Mouse (Mus musculus) midbrain, embryonic 15.5 days (tissue): Measurements from ENCODE around the gene Ywhab. TPM values are rescaled to one million over a fixed set of nuclear protein-coding genes. Genes with fewer than 3 reads are reported as not detected.
A peak's percentile ranks its signal among the peaks of the same experiment; 100 is the strongest.

Experiments used
- ATAC-seq: fragments of 200-750 bp; cut with Nextera tagmentation; replicated peaks from 2 replicates; pipeline ENCODE4 v1.8.0; 2017; ENCODE audit warnings: moderate TSS enrichment
- H3K27ac ChIP-seq: fragments of 300-500 bp; sonication (generic); 2 replicates; pipeline ENCODE4 v1.5.1; 2015; ENCODE audit warnings: mild to moderate bottlenecking, inconsistent platforms
- H3K27me3 ChIP-seq: fragments of 300-500 bp; sonication (generic); replicated peaks from 2 replicates; pipeline ENCODE4 v1.6.1; 2015; ENCODE audit warnings: inconsistent platforms
- H3K36me3 ChIP-seq: fragments of 300-500 bp; sonication (generic); replicated peaks from 2 replicates; pipeline ENCODE4 v1.6.1; 2015; ENCODE audit warnings: inconsistent platforms
- H3K4me1 ChIP-seq: fragments of 300-500 bp; sonication (generic); 2 replicates; pipeline ENCODE4 v1.6.1; 2015; ENCODE audit warnings: inconsistent platforms
- H3K4me2 ChIP-seq: fragments of 300-500 bp; sonication (generic); 2 replicates; pipeline ENCODE4 v1.6.1; 2015; ENCODE audit warnings: inconsistent platforms, mild to moderate bottlenecking, moderate library complexity
- H3K4me3 ChIP-seq: fragments of 300-500 bp; sonication (generic); 2 replicates; pipeline ENCODE4 v1.5.1; 2015; ENCODE audit warnings: mild to moderate bottlenecking, inconsistent platforms
- H3K9ac ChIP-seq: fragments of 300-500 bp; sonication (generic); 2 replicates; pipeline ENCODE4 v1.6.1; 2015; ENCODE audit warnings: mild to moderate bottlenecking, inconsistent platforms
- H3K9me3 ChIP-seq: fragments of 300-500 bp; sonication (generic); 2 replicates; pipeline ENCODE4 v1.6.1; 2016; ENCODE audit warnings: inconsistent platforms
- WGBS: fragments of 180-500 bp; shearing (Covaris S2); methylation state at CpG from one replicate; pipeline ENCODE4 v1.1.7; 2015; ENCODE audit warnings: mixed read lengths; 5-methylcytosine and 5-hydroxymethylcytosine counted together
- polyA plus RNA-seq: library from polyadenylated mRNA; unstranded; fragments of >200 nt; fragmentation: Nextera tagmentation; extraction: Ambion mirVana; gene quantifications from 2 replicates; pipeline ENCODE4 v1.2.1, GENCODE M21; 2015

Ywhab gene
- 481 and 500 TPM in 2 replicates for polyA plus RNA-seq

DNA sequence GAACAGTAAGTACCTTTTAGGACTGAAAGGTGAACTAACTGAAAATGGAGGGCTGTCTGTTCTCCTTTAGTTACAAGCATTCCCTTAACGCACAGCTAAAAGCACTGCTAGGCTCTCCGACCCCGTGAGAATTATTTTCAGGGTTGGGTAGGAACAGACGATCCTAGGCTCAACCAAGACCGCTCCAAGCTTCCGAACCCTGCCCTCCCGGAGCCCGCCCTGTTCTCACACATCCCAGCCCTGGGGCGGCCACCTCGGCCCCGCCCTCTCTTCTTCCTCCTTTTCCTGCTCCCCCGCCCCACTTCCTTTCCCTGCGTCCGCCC lies at the start of gene Ywhab:
TSS of gene Ywhab (plus strand) at position 307 of the 323 bp plus-strand sequence.
- H3K36me3 ChIP-seq = no peaks in the 10 kb centered on the region
- no peak for ATAC-seq
- peak within 1 kb of the TSS; percentile 95 for H3K27ac ChIP-seq
- peak within 1 kb of the TSS; percentile 98 for H3K4me3 ChIP-seq
- peaks cover 34% of the 10 kb centered on the region for H3K4me1 ChIP-seq
- peak within 1 kb of the TSS; percentile 98 for H3K9ac ChIP-seq
- no peaks in the 10 kb centered on the region for H3K27me3 ChIP-seq
- under 1% methylated on average over 14 of the region's 14 CpGs for WGBS
- peak within 1 kb of the TSS; percentile 66 for H3K4me2 ChIP-seq
- no peaks in the 10 kb centered on the region for H3K9me3 ChIP-seq

- 88% methylated on average over 15 of the region's 15 CpGs for WGBS
- Histone ChIP-seq H3K9me3 (no peaks in the 10 kb centered on the region), H3K9ac (no peak overlapping the region), H3K36me3 (no peaks in the 10 kb centered on the region), H3K4me1 (no peaks in the 10 kb centered on the region), H3K27me3 (no peaks in the 10 kb centered on the region), H3K27ac (no peak overlapping the region), H3K4me2 (no peak overlapping the region), H3K4me3 (no peak overlapping the region)
- no peak for ATAC-seq
Measured at GRCm38 (mm10) chr2:163946221-163946620, 48.5 kb upstream of the Ywhab start.

DNA sequence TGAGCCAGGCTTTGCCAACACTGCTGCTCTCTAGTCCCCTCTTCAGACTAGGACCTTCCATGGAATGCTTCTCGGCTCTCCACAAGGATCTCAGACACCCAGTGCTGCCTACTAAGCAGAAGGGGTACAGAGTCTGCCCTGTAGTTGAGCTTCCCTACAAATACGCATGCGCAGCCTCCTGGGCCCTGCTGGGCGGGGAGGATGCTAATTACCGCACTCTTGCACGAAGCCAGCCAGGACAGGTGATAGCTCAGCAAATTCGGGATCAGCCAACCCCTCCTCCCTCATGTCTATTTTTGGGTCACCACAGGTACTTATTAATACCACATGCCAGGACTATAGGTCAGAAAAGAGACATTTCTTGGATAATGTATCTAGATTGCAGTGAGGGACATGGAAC lies 46.8 kb upstream of the Ywhab start:
- H3K27ac ChIP-seq = no peak overlapping the region
- H3K4me2 ChIP-seq = no peak overlapping the region
- no peaks in the 10 kb centered on the region for H3K9me3 ChIP-seq
- WGBS = 74% methylated on average over 7 of the region's 7 CpGs
- H3K27me3 ChIP-seq = no peaks in the 10 kb centered on the region
- H3K4me1 ChIP-seq = no peaks in the 10 kb centered on the region
- ATAC-seq = no peak
- H3K4me3 ChIP-seq = no peak overlapping the region
- H3K36me3 ChIP-seq = no peaks in the 10 kb centered on the region
- no peak overlapping the region for H3K9ac ChIP-seq

DNA sequence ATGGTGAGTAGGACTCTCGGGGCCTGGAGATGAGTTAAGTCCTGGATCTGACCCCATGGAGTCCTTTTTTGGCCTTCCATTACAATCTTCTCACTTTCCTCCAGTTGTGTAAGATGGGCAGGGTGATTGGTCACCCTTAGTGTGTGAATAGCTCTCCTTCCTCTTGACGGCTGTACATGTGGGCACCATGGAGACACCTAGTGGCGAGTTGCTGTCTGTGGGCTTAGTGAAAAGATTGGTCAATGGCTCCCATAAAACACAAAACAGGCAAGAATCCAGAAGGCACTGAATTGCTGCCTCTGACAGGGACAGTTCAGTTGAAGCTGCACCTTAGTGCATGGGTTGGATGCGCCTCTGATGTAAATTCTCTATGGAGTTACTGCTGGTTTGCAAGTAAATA lies 43.0 kb upstream of the Ywhab start:
- Histone ChIP-seq H3K4me2 (no peak overlapping the region), H3K9me3 (no peaks in the 10 kb centered on the region), H3K9ac (no peak overlapping the region), H3K27ac (no peak overlapping the region), H3K27me3 (no peaks in the 10 kb centered on the region), H3K4me1 (no peaks in the 10 kb centered on the region), H3K4me3 (no peak overlapping the region), H3K36me3 (no peaks in the 10 kb centered on the region)
- 27% methylated on average over 4 of the region's 4 CpGs for WGBS
- ATAC-seq = 0 out of 2 replicates have a peak, but pooled peaks have one; percentile 74

- no peak overlapping the region for H3K4me3 ChIP-seq
- no peaks in the 10 kb centered on the region for H3K36me3 ChIP-seq
- WGBS = 85% methylated on average over 7 of the region's 7 CpGs
- no peaks in the 10 kb centered on the region for H3K4me1 ChIP-seq
- H3K27ac ChIP-seq = no peak overlapping the region
- no peak overlapping the region for H3K9ac ChIP-seq
- no peak overlapping the region for H3K4me2 ChIP-seq
- no peaks in the 10 kb centered on the region for H3K27me3 ChIP-seq
- H3K9me3 ChIP-seq = no peaks in the 10 kb centered on the region
- ATAC-seq = no peak
Measured at GRCm38 (mm10) chr2:163953622-163954310, 41.0 kb upstream of the Ywhab start.

GRCm38 (mm10) chr2:163964606-163965560 lies 29.9 kb upstream of the Ywhab start:
- 73% methylated on average over 17 of the region's 19 CpGs for WGBS
- ATAC-seq = no peak

DNA sequence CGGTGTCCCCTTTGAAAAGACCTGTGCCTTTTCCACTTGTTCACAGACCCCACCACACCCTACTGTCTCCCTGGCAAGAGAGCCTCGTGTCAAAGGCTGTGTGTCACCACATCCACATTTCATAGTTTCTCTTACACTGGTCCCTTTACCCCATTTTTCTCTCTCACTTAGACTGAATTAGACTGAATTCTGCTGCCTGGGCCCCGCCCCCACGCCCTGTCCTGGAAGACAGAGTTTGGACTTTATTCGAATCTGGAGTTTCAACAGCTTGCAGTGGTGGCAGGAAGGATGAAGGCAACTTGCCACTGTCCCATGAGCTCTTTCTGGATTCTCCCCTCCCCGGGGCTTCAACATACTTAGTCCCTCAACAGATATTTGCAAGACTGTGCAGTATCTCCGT lies 29.1 kb upstream of the Ywhab start:
- ATAC-seq = no peak
- no peak overlapping the region for H3K4me2 ChIP-seq
- no peaks in the 10 kb centered on the region for H3K36me3 ChIP-seq
- no peaks in the 10 kb centered on the region for H3K4me1 ChIP-seq
- no peak overlapping the region for H3K4me3 ChIP-seq
- H3K9ac ChIP-seq = no peak overlapping the region
- WGBS = 77% methylated on average over 7 of the region's 7 CpGs
- H3K27me3 ChIP-seq = no peaks in the 10 kb centered on the region
- no peaks in the 10 kb centered on the region for H3K9me3 ChIP-seq
- no peak overlapping the region for H3K27ac ChIP-seq

More at GRCm38 (mm10) chr2:163964606-163965560, 29.9 kb upstream of the Ywhab start:
- no peaks in the 10 kb centered on the region for H3K9me3 ChIP-seq
- no peaks in the 10 kb centered on the region for H3K4me1 ChIP-seq
- no peak overlapping the region for H3K4me3 ChIP-seq
- no peaks in the 10 kb centered on the region for H3K27me3 ChIP-seq
- no peak overlapping the region for H3K9ac ChIP-seq
- no peaks in the 10 kb centered on the region for H3K36me3 ChIP-seq
- H3K4me2 ChIP-seq = no peak overlapping the region
- H3K27ac ChIP-seq = no peak overlapping the region

DNA sequence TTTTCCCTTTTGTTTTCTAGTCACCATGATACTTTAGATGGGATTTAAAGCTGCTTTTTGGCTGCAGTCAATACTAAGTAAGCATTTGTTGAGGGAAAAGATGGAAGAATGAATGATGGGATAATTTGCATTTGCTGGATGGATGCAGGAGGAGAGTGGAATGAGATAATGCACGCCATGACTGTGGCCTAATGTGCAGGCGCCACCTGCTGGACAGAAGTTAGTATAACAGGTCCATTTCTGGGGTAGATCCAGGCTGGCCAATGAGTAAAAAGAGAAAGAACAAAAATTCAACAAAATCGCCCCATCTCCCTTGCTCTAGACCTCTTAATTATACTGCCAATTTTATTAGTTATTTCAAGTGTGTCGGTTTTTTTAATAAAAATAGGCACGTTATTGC lies 26.2 kb upstream of the Ywhab start:
- WGBS = 3% methylated on average over 5 of the region's 5 CpGs
- Histone ChIP-seq H3K4me3 (no peak overlapping the region), H3K36me3 (no peaks in the 10 kb centered on the region), H3K27me3 (no peaks in the 10 kb centered on the region), H3K4me2 (no peak overlapping the region), H3K27ac (no peak overlapping the region), H3K9ac (no peak overlapping the region), H3K9me3 (no peaks in the 10 kb centered on the region), H3K4me1 (no peaks in the 10 kb centered on the region)
- ATAC-seq = no peak

DNA sequence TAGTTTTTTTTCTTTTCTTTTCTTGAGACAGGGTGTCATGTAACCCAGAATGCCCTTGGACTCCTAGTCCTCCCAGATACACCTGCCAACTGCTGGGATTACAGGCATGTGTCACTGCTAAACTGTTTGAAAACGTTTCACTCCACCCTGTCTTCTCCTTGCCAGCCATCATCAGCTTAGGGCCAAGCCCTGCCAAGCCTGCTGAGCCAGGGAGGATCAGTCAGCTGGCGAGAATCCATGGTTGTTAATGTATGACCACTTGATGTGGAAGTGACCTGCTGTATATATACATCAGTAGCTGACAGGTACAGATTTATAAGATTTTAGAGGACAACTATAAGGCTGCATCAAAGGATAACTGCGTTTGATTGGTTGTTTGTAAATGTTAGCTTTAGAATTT lies 24.4 kb upstream of the Ywhab start:
- H3K9ac ChIP-seq = no peak overlapping the region
- H3K4me1 ChIP-seq = no peaks in the 10 kb centered on the region
- no peak for ATAC-seq
- no peak overlapping the region for H3K27ac ChIP-seq
- no peak overlapping the region for H3K4me2 ChIP-seq
- H3K4me3 ChIP-seq = no peak overlapping the region
- WGBS = 59% methylated on average over 3 of the region's 3 CpGs
- H3K27me3 ChIP-seq = no peaks in the 10 kb centered on the region
- H3K9me3 ChIP-seq = no peaks in the 10 kb centered on the region
- H3K36me3 ChIP-seq = no peaks in the 10 kb centered on the region

DNA sequence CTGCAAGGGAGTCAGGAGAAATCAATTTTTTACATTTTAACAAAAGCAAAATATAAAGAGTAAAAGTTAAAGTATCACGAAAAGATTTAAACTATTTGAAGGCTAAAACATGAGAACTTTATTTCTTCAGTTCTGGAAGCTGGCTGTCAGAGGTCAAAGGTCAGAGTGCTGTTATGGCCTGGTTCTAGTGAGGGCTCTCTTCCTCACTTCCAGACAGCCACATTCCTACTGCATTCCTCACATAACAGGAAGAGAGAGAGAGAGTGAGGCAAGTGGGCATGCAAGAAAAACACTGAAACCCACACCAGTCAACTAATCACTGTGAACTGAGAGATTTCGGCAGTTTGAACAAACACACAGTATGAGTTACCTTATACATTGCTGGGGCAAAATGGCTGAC lies 20.7 kb upstream of the Ywhab start:
- ATAC-seq = no peak
- 93% methylated on average over 2 of the region's 2 CpGs for WGBS
- no peak overlapping the region for H3K4me3 ChIP-seq

DNA sequence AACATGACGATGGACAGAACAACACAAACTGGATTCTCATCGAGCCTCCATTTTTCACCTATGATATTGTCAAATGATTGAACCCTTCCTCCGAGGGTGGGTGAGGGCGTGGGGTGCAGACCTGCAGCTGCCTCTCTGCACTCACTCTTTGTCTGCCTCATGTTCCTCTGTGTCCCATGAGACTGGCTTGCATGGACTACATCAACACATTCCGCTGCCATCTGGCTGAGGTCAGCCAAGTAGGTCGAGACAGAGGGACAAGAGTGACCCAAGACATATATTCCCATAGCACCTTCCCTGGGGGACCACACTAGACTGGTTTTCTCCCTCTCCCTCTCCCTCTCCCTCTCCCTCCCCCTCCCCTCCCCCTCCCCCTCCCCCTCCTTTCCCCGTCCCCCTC lies 18.3 kb upstream of the Ywhab start:
- Histone ChIP-seq H3K9ac (no peak overlapping the region), H3K4me1 (no peaks in the 10 kb centered on the region), H3K9me3 (no peaks in the 10 kb centered on the region), H3K4me3 (no peak overlapping the region), H3K27ac (no peak overlapping the region), H3K27me3 (no peaks in the 10 kb centered on the region), H3K36me3 (no peaks in the 10 kb centered on the region), H3K4me2 (no peak overlapping the region)
- ATAC-seq = no peak
- WGBS = 91% methylated on average over 6 of the region's 7 CpGs

More for the DNA sequence above, 20.7 kb upstream of the Ywhab start:
- Histone ChIP-seq H3K9me3 (no peaks in the 10 kb centered on the region), H3K4me2 (no peak overlapping the region), H3K4me1 (no peaks in the 10 kb centered on the region), H3K27me3 (no peaks in the 10 kb centered on the region), H3K9ac (no peak overlapping the region), H3K36me3 (no peaks in the 10 kb centered on the region), H3K27ac (no peak overlapping the region)

DNA sequence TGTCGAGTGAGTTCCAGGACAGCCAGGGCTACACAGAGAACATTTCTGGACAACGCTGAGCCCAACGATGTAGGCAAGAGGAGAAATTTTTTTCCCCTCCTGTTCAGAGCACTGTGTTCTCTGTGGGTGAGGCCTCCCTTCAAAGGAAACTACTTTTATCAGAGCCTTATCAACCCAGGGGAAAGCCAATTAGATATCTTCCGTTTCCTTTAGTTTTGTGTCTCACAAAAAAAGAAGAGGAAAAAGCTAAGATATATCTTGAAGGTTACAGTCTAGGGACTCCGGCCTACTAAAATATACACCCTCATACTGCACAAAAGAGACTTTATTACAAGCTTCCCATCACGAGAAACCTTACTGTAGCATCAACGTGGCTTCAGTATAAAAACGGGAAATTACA lies 7.5 kb upstream of the Ywhab start:
- WGBS = 86% methylated on average over 8 of the region's 8 CpGs
- Histone ChIP-seq H3K4me3 (no peak overlapping the region), H3K36me3 (no peaks in the 10 kb centered on the region), H3K27ac (no peak overlapping the region), H3K9ac (no peak overlapping the region), H3K27me3 (no peaks in the 10 kb centered on the region), H3K4me1 (no peaks in the 10 kb centered on the region), H3K9me3 (no peaks in the 10 kb centered on the region), H3K4me2 (no peak overlapping the region)
- no peak for ATAC-seq
